Mouse (Mus musculus) forebrain, embryonic 16.5 days (tissue): ENCODE data around the gene Sh3d21. TPM values are rescaled to one million over a fixed set of nuclear protein-coding genes. Genes with fewer than 3 reads are reported as not detected.

Source experiments
- ATAC-seq: fragments of 200-750 bp; cut with Nextera tagmentation; 2 replicates; pipeline ENCODE4 v1.8.0; 2017; ENCODE audit warnings: mild to moderate bottlenecking, moderate library complexity
- H3K27ac ChIP-seq: fragments of 300-500 bp; sonication (generic); 2 replicates; pipeline ENCODE4 v1.5.1; 2014; ENCODE audit warnings: low read length, control low read depth
- H3K27me3 ChIP-seq: fragments of 300-500 bp; sonication (generic); replicated peaks from 2 replicates; pipeline ENCODE4 v1.6.1; 2014; ENCODE audit warnings: low read length; ENCODE audit not compliant: control insufficient read depth, insufficient read depth
- H3K36me3 ChIP-seq: fragments of 300-500 bp; sonication (generic); 2 replicates; pipeline ENCODE4 v1.6.1; 2014; ENCODE audit not compliant: control insufficient read depth, insufficient read depth
- H3K4me1 ChIP-seq: fragments of 300-500 bp; sonication (generic); replicated peaks from 2 replicates; pipeline ENCODE4 v1.6.1; 2014; ENCODE audit warnings: low read length; ENCODE audit not compliant: control insufficient read depth, insufficient read depth
- H3K4me2 ChIP-seq: fragments of 300-500 bp; sonication (generic); 2 replicates; pipeline ENCODE4 v1.6.1; 2014; ENCODE audit warnings: mild to moderate bottlenecking, low read length, control low read depth
- H3K4me3 ChIP-seq: fragments of 300-500 bp; sonication (generic); replicated peaks from 2 replicates; pipeline ENCODE4 v1.5.1; 2014; ENCODE audit warnings: mild to moderate bottlenecking, low read length, control low read depth
- H3K9ac ChIP-seq: fragments of 300-500 bp; sonication (generic); replicated peaks from 2 replicates; pipeline ENCODE4 v1.6.1; 2014; ENCODE audit warnings: low read depth, low read length, control low read depth
- H3K9me3 ChIP-seq: fragments of 300-500 bp; sonication (generic); 2 replicates; pipeline ENCODE4 v1.6.1; 2016; ENCODE audit warnings: low read length; ENCODE audit not compliant: control insufficient read depth
- WGBS: fragments of 180-500 bp; shearing (Covaris S2); extraction: QIAGEN DNeasy Blood & Tissue Kit; methylation state at CpG from one replicate; pipeline ENCODE4 v1.1.7; 2014; 5-methylcytosine and 5-hydroxymethylcytosine counted together
- polyA plus RNA-seq: library from polyadenylated mRNA; unstranded; fragments of >200 nt; fragmentation: Nextera tagmentation; extraction: Ambion mirVana; gene quantifications from 2 replicates; pipeline ENCODE4 v1.2.1, GENCODE M21; 2015

The Sh3d21 gene
- polyA plus RNA-seq, 1 experiment from 2014 or later, result 1.2 TPM

DNA sequence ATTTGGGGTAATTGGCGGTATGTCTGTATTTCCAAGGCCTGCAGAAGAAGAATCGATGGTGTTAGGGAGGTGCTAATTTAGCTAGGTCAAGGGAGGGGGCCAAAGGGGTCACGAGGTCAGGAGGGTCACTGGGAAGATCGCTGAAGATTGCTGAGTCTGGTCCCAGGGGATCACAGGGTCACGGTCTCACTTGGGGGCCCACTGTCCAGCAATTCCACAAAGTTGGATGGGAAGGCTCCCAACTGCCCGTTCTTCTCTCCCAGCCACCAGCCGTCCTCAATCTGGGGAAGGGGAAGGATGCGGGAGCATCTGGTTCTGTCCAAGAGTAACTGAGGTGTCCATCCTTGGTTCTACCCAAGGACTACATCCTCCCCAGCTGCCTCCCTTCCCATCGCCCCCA, 1.3 kb downstream of the Sh3d21 start:
- 66% methylated on average over 9 of the region's 9 CpGs for whole genome bisulfite sequencing
- Histone ChIP-seq H3K9ac (no peak overlapping the region), H3K4me3 (no peak overlapping the region)

DNA sequence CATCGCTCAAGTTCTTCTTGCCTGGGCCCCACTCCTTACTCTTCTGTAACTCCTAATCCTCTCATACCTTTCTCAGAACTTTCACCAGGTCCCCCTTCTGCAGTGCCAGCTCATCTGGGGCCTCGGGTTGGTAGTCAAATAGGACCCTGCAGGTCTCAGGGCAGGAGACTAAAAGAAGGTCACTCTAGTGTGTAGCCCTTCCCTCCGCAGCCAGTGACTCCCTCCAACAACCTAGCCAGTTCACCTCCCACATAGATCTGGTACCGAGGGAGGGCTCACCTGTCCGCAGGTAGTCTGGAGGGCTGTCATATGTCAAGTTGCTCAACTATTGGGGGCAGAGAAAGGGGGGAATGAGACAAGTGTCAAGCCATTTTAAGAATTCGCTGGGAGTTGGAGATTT, 1.8 kb downstream of the Sh3d21 start:
- Histone ChIP-seq H3K27me3 (no peaks in the 10 kb centered on the region), H3K4me1 (peaks cover 6% of the 10 kb centered on the region), H3K4me3 (no peak overlapping the region), H3K9ac (no peak overlapping the region), H3K4me2 (no peak overlapping the region), H3K27ac (no peak overlapping the region), H3K36me3 (peaks cover 4% of the 10 kb centered on the region), H3K9me3 (no peaks in the 10 kb centered on the region)
- no peak for ATAC-seq
- 86% methylated on average over 6 of the region's 6 CpGs for WGBS

More for the DNA sequence above, 1.3 kb downstream of the Sh3d21 start:
- peaks cover 9% of the 10 kb centered on the region for H3K36me3 ChIP-seq
- H3K4me2 ChIP-seq, result no peak overlapping the region
- no peak for ATAC-seq
- H3K27me3 ChIP-seq, result no peaks in the 10 kb centered on the region
- H3K4me1 ChIP-seq, result peaks cover 6% of the 10 kb centered on the region
- H3K9me3 ChIP-seq, result no peaks in the 10 kb centered on the region
- no peak overlapping the region for H3K27ac ChIP-seq

GRCm38 (mm10) chr4:126160981-126161380, 2.3 kb downstream of the Sh3d21 start:
- Histone ChIP-seq H3K9ac (no peak overlapping the region), H3K4me2 (no peak overlapping the region), H3K27me3 (no peaks in the 10 kb centered on the region), H3K4me1 (peaks cover 6% of the 10 kb centered on the region), H3K27ac (no peak overlapping the region), H3K4me3 (no peak overlapping the region), H3K36me3 (no peaks in the 10 kb centered on the region), H3K9me3 (no peaks in the 10 kb centered on the region)
- ATAC-seq, result no peak
- WGBS, result 92% methylated on average over 8 of the region's 8 CpGs

DNA sequence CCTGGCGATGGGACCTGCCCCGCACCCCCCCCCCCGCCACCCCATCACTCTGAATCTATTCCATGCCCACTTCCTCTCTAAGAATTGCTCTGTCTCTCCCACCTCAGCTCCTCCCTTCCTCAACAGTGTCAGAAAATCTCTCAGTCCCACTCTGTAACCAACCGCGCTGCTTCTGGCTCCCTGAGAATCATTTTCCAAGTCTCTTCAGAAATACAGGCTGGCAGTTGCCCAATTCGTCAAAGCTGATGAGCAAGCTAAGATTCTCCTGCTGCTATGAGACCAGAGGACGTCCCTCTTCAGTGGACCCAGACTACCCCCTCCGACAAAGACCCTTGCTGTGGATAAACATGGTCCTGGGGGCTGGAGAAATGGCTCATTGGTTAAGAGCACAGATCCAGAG, 3.8 kb downstream of the Sh3d21 start:
- Histone ChIP-seq H3K27ac (no peak overlapping the region), H3K4me2 (no peak overlapping the region), H3K36me3 (no peaks in the 10 kb centered on the region), H3K9me3 (no peaks in the 10 kb centered on the region), H3K4me3 (no peak overlapping the region), H3K9ac (no peak overlapping the region), H3K27me3 (no peaks in the 10 kb centered on the region), H3K4me1 (peaks cover 6% of the 10 kb centered on the region)
- no peak for ATAC-seq
- WGBS, result 79% methylated on average over 8 of the region's 8 CpGs

- Histone ChIP-seq H3K4me3 (no peak overlapping the region), H3K4me1 (no peaks in the 10 kb centered on the region; the same call in 1 of the 2 replicates), H3K36me3 (no peaks in the 10 kb centered on the region), H3K9ac (no peak overlapping the region), H3K4me2 (no peak overlapping the region), H3K27me3 (no peaks in the 10 kb centered on the region), H3K27ac (no peak overlapping the region), H3K9me3 (no peaks in the 10 kb centered on the region)
- 89% methylated on average over 6 of the region's 6 CpGs for WGBS
- ATAC-seq, result no peak
Observed at GRCm38 (mm10) chr4:126157562-126157961, 5.7 kb downstream of the Sh3d21 start.

DNA sequence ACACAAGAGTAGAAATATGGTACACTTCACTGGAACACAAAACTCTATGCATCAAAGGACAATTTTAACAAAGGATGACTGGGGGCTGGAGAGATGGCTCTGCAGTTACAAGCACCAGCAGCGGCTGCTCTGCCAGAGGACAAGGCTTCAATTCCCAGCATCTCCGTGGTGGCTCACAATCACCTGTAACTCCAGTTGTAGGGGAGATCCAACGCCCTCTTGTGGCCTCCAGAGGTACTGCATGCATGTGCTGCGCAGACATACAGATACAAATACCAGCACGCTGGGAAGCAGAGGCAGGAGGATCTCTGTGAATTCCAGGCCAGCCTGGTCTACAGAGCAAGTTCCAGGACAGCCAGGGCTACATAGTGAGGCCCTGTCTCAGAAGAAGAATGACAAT, 6.7 kb downstream of the Sh3d21 start:
- Histone ChIP-seq H3K4me1 (no peaks in the 10 kb centered on the region), H3K9me3 (no peaks in the 10 kb centered on the region), H3K27ac (no peak overlapping the region), H3K27me3 (no peaks in the 10 kb centered on the region), H3K9ac (no peak overlapping the region), H3K4me3 (no peak overlapping the region), H3K36me3 (no peaks in the 10 kb centered on the region), H3K4me2 (no peak overlapping the region)
- WGBS, result 54% methylated on average over 5 of the region's 5 CpGs
- ATAC-seq, result no peak

DNA sequence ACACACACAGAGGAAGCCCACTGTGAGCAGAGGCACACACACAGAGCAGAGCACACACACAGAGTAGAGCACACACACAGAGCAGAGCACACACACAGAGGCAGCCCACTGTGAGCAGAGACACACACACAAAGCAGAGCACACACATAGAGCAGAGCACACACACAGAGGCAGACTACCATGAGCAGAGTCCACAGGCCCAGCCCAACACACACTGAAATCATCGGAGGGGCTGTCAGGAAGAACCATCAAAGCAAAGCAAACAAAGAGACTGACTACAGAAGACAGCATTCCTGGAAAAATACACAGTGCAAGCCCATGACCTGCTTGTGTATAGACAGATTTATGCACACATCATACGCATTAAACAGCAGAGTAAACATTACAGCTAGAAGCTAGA, 7.4 kb downstream of the Sh3d21 start:
- no peaks in the 10 kb centered on the region for H3K9me3 ChIP-seq
- no peak overlapping the region for H3K4me2 ChIP-seq
- WGBS, result 66% methylated on average over 2 of the region's 2 CpGs
- H3K27me3 ChIP-seq, result no peaks in the 10 kb centered on the region
- H3K27ac ChIP-seq, result no peak overlapping the region
- no peak overlapping the region for H3K9ac ChIP-seq
- no peaks in the 10 kb centered on the region for H3K4me1 ChIP-seq
- H3K36me3 ChIP-seq, result no peaks in the 10 kb centered on the region
- H3K4me3 ChIP-seq, result no peak overlapping the region
- no peak for ATAC-seq

DNA sequence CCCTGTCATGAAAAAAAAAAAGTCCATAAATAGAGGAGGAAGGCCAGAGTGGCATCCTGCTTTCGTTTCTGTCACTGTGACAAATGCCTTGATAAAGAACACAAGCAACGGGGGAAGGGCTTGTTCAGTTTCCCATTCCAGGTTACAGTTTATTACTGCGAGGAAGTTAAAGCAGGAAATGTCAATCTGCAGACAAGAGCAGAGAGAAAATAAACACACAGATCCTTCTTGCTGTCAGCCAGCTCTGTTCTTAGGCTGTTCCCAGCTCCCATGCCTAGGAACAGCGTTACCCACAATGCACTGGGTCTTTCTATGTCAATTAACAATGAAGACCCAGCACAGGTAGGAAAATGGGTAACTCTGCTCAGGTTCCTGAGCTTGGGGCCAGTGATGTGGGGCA, 8.1 kb downstream of the Sh3d21 start:
- Histone ChIP-seq H3K9me3 (no peaks in the 10 kb centered on the region), H3K36me3 (no peaks in the 10 kb centered on the region), H3K4me2 (no peak overlapping the region), H3K27ac (no peak overlapping the region), H3K27me3 (peaks cover 3% of the 10 kb centered on the region), H3K4me1 (no peaks in the 10 kb centered on the region), H3K9ac (no peak overlapping the region), H3K4me3 (no peak overlapping the region)
- no peak for ATAC-seq
- WGBS, result 79% methylated on average over 4 of the region's 4 CpGs

DNA sequence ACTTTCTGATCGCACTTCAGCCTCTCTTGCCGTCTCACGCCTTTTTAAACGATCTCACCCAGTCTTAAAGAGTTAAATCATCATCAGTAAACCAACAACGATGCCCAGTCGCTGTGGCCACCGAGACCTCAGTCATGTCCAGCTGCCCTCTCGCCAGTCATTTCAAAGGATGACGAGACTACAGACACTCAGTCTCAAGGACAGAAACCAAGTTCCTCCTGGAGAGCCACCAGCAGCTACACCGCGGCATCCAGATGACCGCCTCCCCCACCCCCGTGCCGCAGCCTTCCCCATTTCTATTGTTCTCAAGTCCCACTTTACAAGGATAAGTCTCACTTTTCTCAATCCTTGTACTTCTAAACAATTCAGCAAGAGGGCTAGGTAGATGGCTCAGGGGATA, 10.4 kb downstream of the Sh3d21 start:
- ATAC-seq, result no peak
- Histone ChIP-seq H3K36me3 (no peaks in the 10 kb centered on the region), H3K27me3 (peaks cover 26% of the 10 kb centered on the region), H3K4me1 (peaks cover 15% of the 10 kb centered on the region), H3K27ac (no peak overlapping the region), H3K4me2 (no peak overlapping the region), H3K4me3 (no peak overlapping the region), H3K9me3 (no peaks in the 10 kb centered on the region), H3K9ac (no peak overlapping the region)
- 52% methylated on average over 14 of the region's 14 CpGs for WGBS

DNA sequence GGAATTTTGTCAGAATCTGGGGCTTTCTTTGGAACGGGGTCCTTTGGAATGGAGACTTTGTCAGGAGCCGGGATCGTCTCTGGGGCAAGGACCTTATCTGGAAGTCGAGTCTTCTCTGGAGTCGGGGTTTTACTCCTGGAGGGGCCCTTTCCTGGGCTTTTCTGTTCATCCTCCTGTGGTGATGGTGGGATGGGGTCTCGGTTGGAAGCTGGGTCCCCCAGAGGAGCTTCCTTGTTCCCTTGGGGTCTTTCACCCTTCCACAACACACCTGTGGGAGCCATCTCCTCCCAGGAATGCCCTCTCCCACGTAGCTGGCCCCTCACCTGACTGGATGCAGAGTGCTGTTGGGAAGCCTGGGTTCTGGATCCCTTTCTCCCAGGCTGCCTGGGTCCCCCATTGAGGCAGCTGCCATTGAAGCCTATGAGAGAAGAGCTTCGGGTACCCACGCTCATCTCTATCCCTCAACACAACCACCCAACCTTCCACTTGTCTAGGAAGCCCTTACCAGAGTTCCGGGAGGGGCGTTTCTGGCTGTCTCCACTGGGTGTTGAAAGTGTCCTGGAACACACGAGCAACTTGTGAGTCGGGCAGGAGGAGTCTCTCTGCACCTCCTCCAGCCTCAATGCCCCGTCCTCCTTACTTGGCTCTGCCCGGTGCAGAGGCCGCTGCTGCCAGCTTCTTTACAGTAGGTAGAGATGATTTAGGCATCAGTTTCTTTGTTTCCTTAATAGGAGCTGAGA, 11.4 kb downstream of the Sh3d21 start:
- no peaks in the 10 kb centered on the region for H3K9me3 ChIP-seq
- no peak overlapping the region for H3K9ac ChIP-seq
- ATAC-seq, result no peak
- peaks cover 31% of the 10 kb centered on the region for H3K27me3 ChIP-seq
- H3K4me3 ChIP-seq, result no peak overlapping the region
- H3K36me3 ChIP-seq, result no peaks in the 10 kb centered on the region
- H3K4me2 ChIP-seq, result no peak overlapping the region
- WGBS, result 81% methylated on average over 16 of the region's 16 CpGs
- peaks cover 17% of the 10 kb centered on the region for H3K4me1 ChIP-seq
- H3K27ac ChIP-seq, result no peak overlapping the region
